Mouse (Mus musculus): ENCODE data around the gene Tnni1. TPM values are rescaled to one million over a fixed set of nuclear protein-coding genes. Genes with fewer than 3 reads are reported as not detected.

The Tnni1 gene
- polyA plus RNA-seq, 1 experiment from 2014 or later: 0.83 TPM

GRCm38 (mm10) chr1:135752737-135753348 lies 26.4 kb upstream of the Tnni1 start:
- DNase-seq (ENCODE audit: low read depth, low spot score): no peak
- ChIA-PET CTCF (interaction anchor here (0.7 to 11.5 kb wide), 24 partner anchors 9 to 205 kb away, joined by 3 to 218 read pairs (median 4); partner anchors contain the start of genes Csrp1, Phlda3 and Tnni1), POLR2A (interaction anchor here (0.7 to 1.2 kb wide), 8 partner anchors 19 to 35 kb away, joined by 3 to 6 read pairs (median 4); partner anchors contain the start of gene Tnni1)
- peak; percentile 100 for TF ChIP-seq CTCF (IDR thresholded peaks at IDR 0.05)
- in situ Hi-C loops (cut with MboI; ENCODE audit: low pct_unique_long_range_greater_than_20kb): loop anchor here (5.0 kb wide), 2 partner anchors 34 to 36 kb away; no protein-coding TSS in a partner anchor
- H3K27me3 ChIP-seq: no peaks in the 10 kb centered on the region
- ATAC-seq: peak; percentile 87

GRCm38 (mm10) chr1:135755287-135755686 lies 23.9 kb upstream of the Tnni1 start:
- ChIA-PET POLR2A (interaction anchor here (0.8 kb wide), 1 partner anchor 37 kb away, joined by 4 read pairs; no protein-coding TSS in a partner anchor), CTCF (interaction anchor here (7.2 to 11.5 kb wide), 3 partner anchors 20 to 36 kb away, joined by 80 to 218 read pairs (median 118); partner anchors contain the start of genes Csrp1, Phlda3 and Tnni1)
- ATAC-seq (no peak), DNase-seq (ENCODE audit: low read depth, low spot score) (no peak)
- TF ChIP-seq CTCF (IDR thresholded peaks at IDR 0.05): no peak
- in situ Hi-C loops (cut with MboI; ENCODE audit: low pct_unique_long_range_greater_than_20kb): no loop called here
- H3K27me3 ChIP-seq: no peaks in the 10 kb centered on the region

DNA sequence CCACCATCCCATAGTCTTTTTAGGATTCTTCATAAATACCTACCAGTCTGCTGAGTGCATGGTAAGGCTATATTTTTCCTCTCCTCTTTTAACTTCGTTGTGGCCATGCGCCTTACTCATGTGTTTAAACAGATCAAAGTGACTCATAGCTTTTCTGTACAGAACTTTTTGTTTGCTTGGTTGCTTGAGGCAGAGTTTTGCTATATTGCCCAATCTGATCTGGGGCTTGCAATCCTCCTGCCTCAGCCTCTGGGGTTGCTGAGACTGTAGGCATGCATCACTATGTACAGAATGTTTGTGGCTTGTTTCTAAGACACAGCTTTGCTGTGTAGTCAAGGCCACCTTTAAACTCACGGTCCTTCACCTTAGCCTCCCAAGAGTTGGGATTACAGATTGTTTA lies 23.3 kb upstream of the Tnni1 start:
- in situ Hi-C loops (cut with MboI; ENCODE audit: low pct_unique_long_range_greater_than_20kb): no loop called here
- no peak for DNase-seq (ENCODE audit: low read depth, low spot score)
- ATAC-seq: no peak
- H3K27me3 ChIP-seq: no peaks in the 10 kb centered on the region
- TF ChIP-seq CTCF (IDR thresholded peaks at IDR 0.05): no peak
- ChIA-PET CTCF (interaction anchor here (7.2 to 11.5 kb wide), 3 partner anchors 19 to 37 kb away, joined by 80 to 218 read pairs (median 118); partner anchors contain the start of genes Csrp1, Phlda3 and Tnni1), POLR2A (no interaction called here)

- CTCF ChIA-PET: interaction anchor here (1.1 to 11.5 kb wide), 4 partner anchors 18 to 38 kb away, joined by 3 to 218 read pairs (median 99); partner anchors contain the start of genes Csrp1, Phlda3 and Tnni1
- POLR2A ChIA-PET: no interaction called here
- H3K27me3 ChIP-seq: no peaks in the 10 kb centered on the region
- DNase-seq (ENCODE audit: low read depth, low spot score): no peak
- no peak for TF ChIP-seq CTCF (IDR thresholded peaks at IDR 0.05)
- ATAC-seq: no peak
- in situ Hi-C loops (cut with MboI; ENCODE audit: low pct_unique_long_range_greater_than_20kb): no loop called here
Measured at GRCm38 (mm10) chr1:135757287-135757686, 21.9 kb upstream of the Tnni1 start.

GRCm38 (mm10) chr1:135759685-135760084 lies 19.5 kb upstream of the Tnni1 start:
- CTCF ChIA-PET: interaction anchor here (0.7 to 11.5 kb wide), 6 partner anchors 15 to 212 kb away, joined by 3 to 218 read pairs (median 3); partner anchors contain the start of genes Phlda3 and Tnni1
- POLR2A ChIA-PET: interaction anchor here (1.2 to 1.5 kb wide), 2 partner anchors 11 to 32 kb away, joined by 4 to 7 read pairs; no protein-coding TSS in a partner anchor

DNA sequence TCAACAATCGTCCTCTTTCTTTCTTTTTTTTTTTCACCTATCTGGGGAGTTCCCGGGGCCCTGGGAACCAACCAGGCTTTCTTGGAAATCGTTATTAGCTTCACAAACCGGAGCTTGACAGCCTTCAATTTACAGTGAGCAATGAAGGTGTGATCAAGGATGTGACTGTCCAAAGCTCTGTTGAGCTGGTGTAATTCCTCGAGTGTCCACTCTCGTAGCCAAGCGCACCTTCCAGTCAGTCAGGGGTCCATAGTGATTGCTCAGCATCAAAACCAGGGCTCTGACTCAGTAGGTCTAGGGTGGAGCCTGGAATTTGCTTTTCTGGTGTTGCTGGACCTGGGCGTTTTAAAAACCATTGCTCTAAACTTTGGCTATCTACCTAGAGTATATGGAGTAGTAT lies 19.0 kb upstream of the Tnni1 start:
- no peak for TF ChIP-seq CTCF (IDR thresholded peaks at IDR 0.05)
- no peaks in the 10 kb centered on the region for H3K27me3 ChIP-seq
- ATAC-seq: no peak
- in situ Hi-C loops (cut with MboI; ENCODE audit: low pct_unique_long_range_greater_than_20kb): no loop called here
- POLR2A ChIA-PET: interaction anchor here (0.6 to 1.2 kb wide), 4 partner anchors 9 to 776 kb away, joined by 3 to 7 read pairs (median 4); no protein-coding TSS in a partner anchor
- no peak for DNase-seq (ENCODE audit: low read depth, low spot score)
- CTCF ChIA-PET: interaction anchor here (0.7 to 11.5 kb wide), 6 partner anchors 15 to 212 kb away, joined by 3 to 218 read pairs (median 3); partner anchors contain the start of genes Phlda3 and Tnni1

More at GRCm38 (mm10) chr1:135759685-135760084, 19.5 kb upstream of the Tnni1 start:
- in situ Hi-C loops (cut with MboI; ENCODE audit: low pct_unique_long_range_greater_than_20kb): no loop called here
- no peak for TF ChIP-seq CTCF (IDR thresholded peaks at IDR 0.05)
- peak; percentile 76 for ATAC-seq
- H3K27me3 ChIP-seq: no peaks in the 10 kb centered on the region
- DNase-seq (ENCODE audit: low read depth, low spot score): no peak

DNA sequence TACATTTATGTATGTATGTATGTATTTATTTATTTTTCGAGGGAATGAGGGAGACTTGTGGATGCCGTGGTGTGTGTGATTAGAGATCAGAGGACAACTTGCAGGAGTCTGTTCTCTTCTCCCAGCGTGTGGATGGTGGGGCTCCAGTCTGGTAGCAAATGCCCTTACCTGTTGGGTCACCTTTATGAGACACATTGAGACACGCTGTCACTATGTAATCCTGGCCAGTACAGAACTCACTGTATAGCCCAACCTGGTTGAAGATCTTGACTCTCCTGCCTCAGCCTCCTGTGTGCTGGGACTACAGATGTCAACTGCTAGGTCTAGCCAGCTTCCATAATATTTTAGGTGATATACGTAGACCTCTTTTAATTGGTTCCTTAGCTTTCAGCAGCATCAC lies 17.5 kb upstream of the Tnni1 start:
- TF ChIP-seq CTCF (IDR thresholded peaks at IDR 0.05): no peak
- in situ Hi-C loops (cut with MboI; ENCODE audit: low pct_unique_long_range_greater_than_20kb): no loop called here
- ATAC-seq: no peak
- CTCF ChIA-PET: interaction anchor here (2.6 to 2.9 kb wide), 2 partner anchors 9 to 20 kb away, joined by 8 to 20 read pairs; no protein-coding TSS in a partner anchor
- H3K27me3 ChIP-seq: no peaks in the 10 kb centered on the region
- POLR2A ChIA-PET: no interaction called here
- no peak for DNase-seq (ENCODE audit: low read depth, low spot score)

DNA sequence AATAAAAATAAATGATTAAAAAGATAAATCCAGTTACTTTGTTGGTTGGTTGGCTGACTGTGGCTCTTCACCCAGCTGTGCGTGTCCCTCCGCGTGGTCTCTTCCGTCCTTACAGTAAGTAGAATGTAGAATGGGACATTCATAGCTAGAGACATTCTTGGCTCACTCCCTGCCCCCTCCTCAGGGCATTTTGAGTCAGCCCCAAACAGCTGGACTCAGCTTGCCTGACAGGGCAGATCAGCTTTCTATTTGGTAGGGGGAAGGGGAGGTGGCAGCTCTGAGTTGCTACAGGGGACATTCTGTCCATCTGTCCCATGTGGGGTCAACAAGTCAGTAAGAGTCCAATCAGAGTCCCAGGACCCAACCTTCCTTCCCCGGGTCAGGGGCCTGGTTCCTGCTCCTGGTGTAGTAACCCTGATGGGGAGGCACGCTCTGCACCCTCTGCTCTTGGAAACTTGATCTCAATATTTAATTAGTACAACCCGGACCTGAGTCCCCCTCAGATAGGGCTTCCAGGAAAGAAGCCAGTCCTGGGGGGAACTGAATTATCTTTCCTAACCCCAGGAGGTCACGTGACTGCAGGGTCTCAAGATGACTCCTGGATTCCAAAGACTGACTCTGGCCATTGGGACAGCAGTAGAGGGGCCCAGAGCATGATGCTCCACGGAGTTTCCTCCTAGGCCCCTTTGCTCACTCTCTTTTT lies 15.6 kb upstream of the Tnni1 start:
- in situ Hi-C loops (cut with MboI; ENCODE audit: low pct_unique_long_range_greater_than_20kb): no loop called here
- ChIA-PET POLR2A (interaction anchor here (0.5 to 1.0 kb wide), 3 partner anchors 8 to 948 kb away, joined by 3 to 4 read pairs (median 3); no protein-coding TSS in a partner anchor), CTCF (interaction anchor here (0.7 to 2.9 kb wide), 5 partner anchors 9 to 83 kb away, joined by 3 to 20 read pairs (median 5); no protein-coding TSS in a partner anchor)
- H3K27me3 ChIP-seq: no peaks in the 10 kb centered on the region
- no peak for DNase-seq (ENCODE audit: low read depth, low spot score)
- TF ChIP-seq CTCF (IDR thresholded peaks at IDR 0.05): no peak
- no peak for ATAC-seq

DNA sequence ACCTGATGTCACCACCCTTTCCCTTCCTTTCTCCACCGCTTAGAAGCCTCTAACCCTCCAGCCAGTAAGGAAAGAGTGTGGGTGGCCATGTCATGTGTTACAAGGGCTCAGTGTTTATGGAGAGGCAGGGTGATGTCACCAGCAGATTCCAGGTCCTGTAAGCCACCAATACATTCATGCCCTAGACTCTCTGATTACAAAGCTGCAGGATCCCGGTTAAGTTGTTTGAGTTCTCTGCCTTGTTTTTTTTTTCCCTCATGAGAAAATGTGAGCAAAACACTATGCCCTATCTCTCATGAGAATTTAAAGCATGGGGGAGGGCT lies 15.1 kb upstream of the Tnni1 start:
- TF ChIP-seq CTCF (IDR thresholded peaks at IDR 0.05): no peak
- POLR2A ChIA-PET: interaction anchor here (0.6 to 1.0 kb wide), 2 partner anchors 13 to 601 kb away, joined by 3 read pairs; no protein-coding TSS in a partner anchor
- CTCF ChIA-PET: interaction anchor here (1.9 to 2.9 kb wide), 3 partner anchors 11 to 25 kb away, joined by 5 to 20 read pairs (median 8); no protein-coding TSS in a partner anchor
- no peak for DNase-seq (ENCODE audit: low read depth, low spot score)
- ATAC-seq: no peak
- in situ Hi-C loops (cut with MboI; ENCODE audit: low pct_unique_long_range_greater_than_20kb): no loop called here
- no peaks in the 10 kb centered on the region for H3K27me3 ChIP-seq
